Mouse (Mus musculus): ENCODE results near the gene Gm13119. TPM values are rescaled to one million over a fixed set of nuclear protein-coding genes. Genes with fewer than 3 reads are reported as not detected.

Gm13119 gene
- not detected for polyA plus RNA-seq (2017; shearing (Covaris generic))

GRCm38 (mm10) chr4:144357642-144358041, at the start of gene Gm13119:
Gene Gm13119 (plus strand): TSS chr4:144357942.

GRCm38 (mm10) chr4:144329949-144330348, 27.8 kb upstream of the Gm13119 start, which contains the start of gene Gm13128:
Gene Gm13128 (plus strand): TSS chr4:144330249.

GRCm38 (mm10) chr4:144377911-144378310, 20.2 kb downstream of the Gm13119 start, which contains the start of gene Pramef20:
Gene Pramef20 (minus strand): TSS chr4:144377933.

GRCm38 (mm10) chr4:144408290-144408689, 50.5 kb downstream of the Gm13119 start, which contains the start of gene Pramef12:
Gene Pramef12 (minus strand): TSS chr4:144408464.

Other genes with a start within 250 kb of the Gm13119 start
- not detected for gene Oog3, start 195.3 kb upstream of the Gm13119 start, polyA plus RNA-seq (2017; shearing (Covaris generic))
- not detected for gene Oog2, start 167.2 kb upstream of the Gm13119 start, polyA plus RNA-seq (2017; shearing (Covaris generic))
- not detected for gene C87977, start 144.6 kb upstream of the Gm13119 start, polyA plus RNA-seq (2017; shearing (Covaris generic))
- not detected for gene Pramel5, start 77.5 kb upstream of the Gm13119 start, polyA plus RNA-seq (2017; shearing (Covaris generic))
- gene Gm13128, start 27.7 kb upstream of the Gm13119 start, polyA plus RNA-seq (2017; shearing (Covaris generic)), result not detected
- gene Pramef20, start 20.0 kb downstream of the Gm13119 start, polyA plus RNA-seq (2017; shearing (Covaris generic)), result not detected
- gene Pramef12, start 50.5 kb downstream of the Gm13119 start, polyA plus RNA-seq (2017; shearing (Covaris generic)), result not detected
- not detected for gene 1700012P22Rik, start 80.8 kb downstream of the Gm13119 start, polyA plus RNA-seq (2017; shearing (Covaris generic))
- not detected for gene Gm9944, start 95.4 kb downstream of the Gm13119 start, polyA plus RNA-seq (2017; shearing (Covaris generic))
- not detected for gene Aadacl3, start 105.8 kb downstream of the Gm13119 start, polyA plus RNA-seq (2017; shearing (Covaris generic))
- gene 9430007A20Rik, start 161.9 kb downstream of the Gm13119 start, polyA plus RNA-seq (2017; shearing (Covaris generic)), result not detected
- gene Gm13124, start 207.2 kb downstream of the Gm13119 start, polyA plus RNA-seq (2017; shearing (Covaris generic)), result not detected